Mouse (Mus musculus) limb, embryonic 14.5 days (tissue): ENCODE data around the gene Zbtb17. TPM values are rescaled to one million over a fixed set of nuclear protein-coding genes. Genes with fewer than 3 reads are reported as not detected.

Experiments used
- ATAC-seq: fragments of 200-750 bp; cut with Nextera tagmentation; 2 replicates; pipeline ENCODE4 v1.8.0; 2017; ENCODE audit warnings: low read depth, moderate number of reproducible peaks, moderate TSS enrichment; ENCODE audit not compliant: low FRiP score
- DNase-seq: peaks from one replicate; pipeline ENCODE4 v3.0.0-alpha.2; 2015; ENCODE audit warnings: low spot score
- H3K27ac ChIP-seq: fragments of 300-500 bp; sonication (generic); replicated peaks from 2 replicates; pipeline ENCODE4 v1.5.1; 2014; ENCODE audit warnings: low read depth, mild to moderate bottlenecking, low read length, moderate library complexity, mixed read lengths
- H3K27me3 ChIP-seq: fragments of 300-500 bp; sonication (generic); 2 replicates; pipeline ENCODE4 v1.6.1; 2014; ENCODE audit warnings: low read length, mixed read lengths; ENCODE audit not compliant: control insufficient read depth, insufficient read depth
- H3K36me3 ChIP-seq: fragments of 300-500 bp; sonication (generic); 2 replicates; pipeline ENCODE4 v1.6.1; 2014; ENCODE audit warnings: mild to moderate bottlenecking, low read length, moderate library complexity, mixed read lengths; ENCODE audit not compliant: control insufficient read depth, insufficient read depth
- H3K4me1 ChIP-seq: fragments of 300-500 bp; sonication (generic); 2 replicates; pipeline ENCODE4 v1.6.1; 2014; ENCODE audit warnings: antibody characterized with exemption, low read length, mixed read lengths; ENCODE audit not compliant: control insufficient read depth, insufficient read depth
- H3K4me2 ChIP-seq: fragments of 300-500 bp; sonication (generic); replicated peaks from 2 replicates; pipeline ENCODE4 v1.6.1; 2014; ENCODE audit warnings: low read depth, mild to moderate bottlenecking, low read length, moderate library complexity; ENCODE audit not compliant: severe bottlenecking
- H3K4me3 ChIP-seq: fragments of 300-500 bp; sonication (generic); replicated peaks from 2 replicates; pipeline ENCODE4 v1.5.1; 2014; ENCODE audit warnings: low read length
- H3K9ac ChIP-seq: fragments of 300-500 bp; sonication (generic); 2 replicates; pipeline ENCODE4 v1.6.1; 2014; ENCODE audit warnings: mild to moderate bottlenecking, low read depth, low read length, moderate library complexity; ENCODE audit not compliant: severe bottlenecking
- H3K9me3 ChIP-seq: fragments of 300-500 bp; sonication (generic); 2 replicates; pipeline ENCODE4 v1.6.1; 2016; ENCODE audit warnings: low read length; ENCODE audit not compliant: control insufficient read depth
- POLR2A ChIP-seq: fragments of 200-500 bp; IDR thresholded peaks from 2 replicates; pipeline ENCODE4 v1.8.0; 2012; ENCODE audit warnings: inconsistent platforms, mild to moderate bottlenecking, moderate library complexity, borderline replicate concordance; ENCODE audit not compliant: insufficient read depth, insufficient read length; ENCODE audit errors: extremely low read depth
- WGBS: fragments of 180-500 bp; shearing (Covaris S2); extraction: QIAGEN DNeasy Blood & Tissue Kit; methylation state at CpG from one replicate; pipeline ENCODE4 v1.1.7; 2014; 5-methylcytosine and 5-hydroxymethylcytosine counted together
- polyA plus RNA-seq, 2 experiments: library from polyadenylated mRNA; depleted of rRNA in 1 of 2; stranded (reverse) in 1 of 2; unstranded in 1 of 2; fragments of >200 nt; fragmentation: Nextera tagmentation in 1 of 2; extraction: Ambion mirVana in 1 of 2; gene quantifications; 2 replicates each; pipeline versions ENCODE4 v1.2.1 to v1.2.3; 2012 to 2014

Gene Zbtb17
- polyA plus RNA-seq, 2 experiments, result 29.0 to 48.5 TPM

DNA sequence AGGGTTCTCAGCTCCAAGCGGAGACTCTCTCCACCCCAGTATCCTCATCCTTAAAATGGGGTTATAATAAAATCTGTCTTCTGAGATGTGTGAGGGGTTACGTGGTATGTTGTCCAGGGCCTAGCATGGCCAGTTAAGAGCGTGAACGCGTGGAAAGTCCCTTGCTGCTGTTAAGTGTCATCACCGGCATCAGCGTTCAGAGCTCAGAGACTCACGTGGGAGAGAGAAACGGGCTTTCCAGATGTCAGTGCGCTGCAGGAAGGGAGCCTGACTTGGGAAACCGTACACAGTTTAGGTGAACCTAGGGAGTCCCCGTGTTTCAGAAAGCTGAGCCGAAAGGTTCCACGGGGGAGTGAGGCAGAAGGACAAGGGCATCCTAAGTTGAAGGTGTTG, 870 bp downstream of the Zbtb17 start:
- Histone ChIP-seq H3K4me3 (peak overlapping the region; percentile 96), H3K9me3 (no peaks in the 10 kb centered on the region), H3K4me2 (peak overlapping the region; percentile 89), H3K27me3 (no peaks in the 10 kb centered on the region), H3K36me3 (peaks cover 29% of the 10 kb centered on the region), H3K4me1 (peaks cover 10% of the 10 kb centered on the region), H3K9ac (peak overlapping the region; percentile 97), H3K27ac (no peak overlapping the region)
- ATAC-seq, result no peak
- 15% methylated on average over 14 of the region's 14 CpGs for WGBS
- TF ChIP-seq POLR2A, result no peak
- no peak for DNase-seq

DNA sequence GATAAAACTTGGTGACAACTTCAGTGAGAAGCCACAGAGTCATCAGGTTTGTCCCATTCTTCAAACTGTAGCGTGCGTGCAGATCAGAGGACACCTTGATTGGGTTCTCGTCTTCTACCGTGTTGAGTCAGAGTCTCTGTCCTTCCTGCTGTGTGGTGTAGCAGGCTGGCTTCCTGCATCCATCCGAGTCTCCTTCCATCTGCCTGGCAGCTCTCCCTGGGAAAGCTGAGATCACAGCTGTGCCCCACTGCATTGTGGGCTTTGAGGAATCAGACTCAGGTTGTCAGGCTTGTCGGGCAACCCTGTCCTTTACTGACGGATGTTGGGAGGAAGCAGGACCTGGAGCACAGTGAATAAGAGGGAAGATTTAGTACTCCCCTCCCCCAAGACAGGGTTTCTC, 1.8 kb downstream of the Zbtb17 start:
- no peak overlapping the region for H3K9ac ChIP-seq

DNA sequence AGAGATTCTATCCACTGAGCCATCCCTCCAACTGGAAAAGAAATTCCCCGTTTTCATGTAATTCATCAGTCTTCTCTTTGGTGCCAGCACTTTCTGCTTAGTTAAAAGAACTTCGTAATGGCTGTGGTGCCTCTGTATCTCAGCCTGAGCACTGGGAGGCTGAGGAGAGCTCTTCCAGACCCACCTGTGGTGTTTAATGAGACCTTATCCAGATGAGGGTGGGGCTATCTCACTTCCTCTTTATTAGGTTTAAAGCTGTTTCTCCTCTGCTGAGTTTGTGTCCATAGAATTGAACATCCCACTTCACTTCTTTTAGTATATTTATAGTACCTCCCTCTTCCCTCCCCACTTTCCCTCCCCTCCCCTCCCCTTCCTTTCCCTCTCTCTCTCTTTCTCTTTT, 6.8 kb downstream of the Zbtb17 start:
- Histone ChIP-seq H3K27me3 (no peaks in the 10 kb centered on the region), H3K27ac (no peak overlapping the region), H3K9me3 (no peaks in the 10 kb centered on the region), H3K9ac (no peak overlapping the region), H3K4me3 (no peak overlapping the region), H3K36me3 (peaks cover 53% of the 10 kb centered on the region), H3K4me1 (no peaks in the 10 kb centered on the region), H3K4me2 (no peak overlapping the region)
- TF ChIP-seq POLR2A, result no peak
- ATAC-seq (no peak), DNase-seq (no peak)
- 89% methylated on average over 2 of the region's 2 CpGs for WGBS

More for the DNA sequence above, 1.8 kb downstream of the Zbtb17 start:
- no peak overlapping the region for H3K4me3 ChIP-seq
- no peak for ATAC-seq
- no peaks in the 10 kb centered on the region for H3K27me3 ChIP-seq
- no peak overlapping the region for H3K4me2 ChIP-seq
- no peaks in the 10 kb centered on the region for H3K9me3 ChIP-seq
- H3K27ac ChIP-seq, result no peak overlapping the region
- DNase-seq, result no peak
- H3K36me3 ChIP-seq, result peaks cover 31% of the 10 kb centered on the region
- no peak for TF ChIP-seq POLR2A
- peaks cover 10% of the 10 kb centered on the region for H3K4me1 ChIP-seq
- 75% methylated on average over 7 of the region's 7 CpGs for WGBS

DNA sequence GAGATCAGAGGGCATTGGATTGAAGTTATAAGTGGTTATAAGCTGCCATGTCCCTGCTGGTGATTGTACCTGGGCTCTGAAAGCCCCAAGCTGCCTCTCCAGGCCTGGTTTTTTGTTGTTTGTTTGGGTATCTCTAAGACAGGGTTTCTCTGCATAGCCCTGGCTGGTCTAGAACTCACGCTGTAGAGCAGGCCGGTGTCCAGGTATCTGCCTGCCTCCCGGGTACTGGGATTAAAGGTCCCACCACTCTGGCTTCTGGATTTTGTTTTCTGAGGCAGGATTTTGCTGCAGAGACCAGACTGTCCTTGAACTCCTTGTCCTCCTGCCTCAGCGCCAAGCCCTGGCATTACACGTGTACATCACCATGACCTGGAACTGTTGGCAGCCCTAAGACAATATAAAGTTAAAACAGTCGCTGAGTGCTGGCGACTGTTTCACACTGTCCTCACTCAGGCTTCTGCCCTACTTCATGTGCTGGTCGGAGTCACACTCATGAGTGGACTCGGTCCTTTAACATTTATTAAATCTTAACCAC, 7.5 kb downstream of the Zbtb17 start:
- Histone ChIP-seq H3K4me2 (no peak overlapping the region), H3K9me3 (no peaks in the 10 kb centered on the region), H3K9ac (no peak overlapping the region), H3K4me3 (no peak overlapping the region), H3K27ac (no peak overlapping the region), H3K36me3 (peaks cover 53% of the 10 kb centered on the region), H3K4me1 (no peaks in the 10 kb centered on the region), H3K27me3 (no peaks in the 10 kb centered on the region)
- TF ChIP-seq POLR2A, result no peak
- WGBS, result 92% methylated on average over 9 of the region's 9 CpGs
- no peak for ATAC-seq
- no peak for DNase-seq

DNA sequence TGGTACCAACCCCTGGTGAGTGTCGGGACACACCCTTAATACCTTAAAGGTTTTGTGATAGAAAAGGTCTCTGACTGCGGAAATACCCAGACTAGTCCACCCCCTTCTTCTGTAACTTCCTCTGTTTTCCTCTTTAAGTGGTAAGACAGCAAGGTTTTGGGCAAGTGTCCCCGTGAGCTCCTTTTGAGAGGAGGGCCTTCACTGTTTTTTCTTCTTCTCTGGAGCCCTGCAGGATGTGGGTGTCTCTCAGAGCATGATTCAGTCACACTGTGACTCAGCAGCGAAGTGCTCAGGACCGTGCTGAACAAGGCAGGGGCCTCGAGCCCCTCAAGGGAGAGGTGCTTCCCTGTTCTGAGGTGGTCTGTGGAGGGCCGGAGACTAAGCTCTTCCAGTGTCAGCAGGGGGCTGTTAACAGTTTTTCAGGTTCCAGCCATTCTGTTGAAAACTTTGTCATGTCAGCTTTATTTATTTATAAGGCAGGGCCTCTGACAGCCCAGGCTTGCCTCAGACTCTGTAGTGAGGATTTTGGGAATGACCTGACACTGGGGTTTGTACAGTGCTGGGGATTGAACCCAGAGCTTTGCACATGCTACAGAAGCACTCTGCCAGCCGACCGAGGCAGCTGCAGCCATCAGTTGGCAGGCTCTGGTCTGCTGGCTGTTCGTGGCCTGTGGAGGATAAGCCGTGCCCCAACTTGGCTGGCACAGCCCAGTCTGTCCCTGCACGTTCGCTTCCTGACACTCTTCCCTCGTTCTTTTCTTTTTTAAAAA, 10.3 kb downstream of the Zbtb17 start:
- WGBS, result 81% methylated on average over 14 of the region's 14 CpGs
- DNase-seq (no peak), ATAC-seq (no peak)
- Histone ChIP-seq H3K4me3 (no peak overlapping the region), H3K27ac (no peak overlapping the region), H3K9ac (no peak overlapping the region), H3K27me3 (no peaks in the 10 kb centered on the region), H3K4me1 (0 out of 2 replicates have a peak, but pooled peaks cover 4% of the 10 kb centered on the region), H3K36me3 (peaks cover 32% of the 10 kb centered on the region), H3K4me2 (no peak overlapping the region), H3K9me3 (no peaks in the 10 kb centered on the region)
- TF ChIP-seq POLR2A, result no peak
